Mouse (Mus musculus): ENCODE data around the gene Zfp422. TPM values are rescaled to one million over a fixed set of nuclear protein-coding genes. Genes with fewer than 3 reads are reported as not detected.
"Not testable (repeated sequence)": the region's sequence is repeated elsewhere in the genome, so short reads cannot be mapped to it uniquely, and the experiment has no call there.

Gene Zfp422
- polyA plus RNA-seq, 1 experiment: 32.4 TPM

DNA sequence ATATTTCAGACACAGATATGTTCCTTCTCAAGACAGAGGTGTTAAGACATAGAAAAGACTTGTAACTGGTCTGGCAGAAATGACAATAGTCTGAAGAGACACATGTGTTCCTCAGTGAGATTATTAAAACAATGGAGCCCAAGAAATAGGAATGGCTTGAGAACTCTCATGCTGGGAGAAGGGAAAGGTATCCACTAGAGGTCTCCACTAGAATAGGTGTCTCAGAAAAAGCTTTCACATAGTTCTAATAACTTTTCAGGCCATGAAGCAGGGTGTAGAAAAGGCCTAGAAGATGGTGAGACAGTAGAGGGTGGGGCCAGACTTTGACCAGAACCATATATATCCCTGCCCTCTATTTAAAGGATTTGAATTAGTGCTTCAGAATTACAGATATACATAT lies 10.7 kb downstream of the Zfp422 start:
- no peak for DNase-seq
- no peak overlapping the region for H3K27ac ChIP-seq (ENCODE audit: insufficient read depth, low read length)
- no peak for TF ChIP-seq POLR2A (IDR thresholded peaks at IDR 0.05; ENCODE audit: borderline replicate concordance, insufficient read depth, low read length)
- no peak for TF ChIP-seq CTCF (IDR thresholded peaks at IDR 0.05; ENCODE audit: borderline replicate concordance, insufficient read depth, low read depth, low read length)
- no peaks in the 10 kb centered on the region for H3K27me3 ChIP-seq (ENCODE audit: control insufficient read depth, insufficient read depth, low read length)
- H3K4me3 ChIP-seq (replicated peaks; ENCODE audit: insufficient read depth, low read depth, low read length): no peak overlapping the region
- no peaks in the 10 kb centered on the region for H3K4me1 ChIP-seq (ENCODE audit: control insufficient read depth, insufficient read depth, low read length)

DNA sequence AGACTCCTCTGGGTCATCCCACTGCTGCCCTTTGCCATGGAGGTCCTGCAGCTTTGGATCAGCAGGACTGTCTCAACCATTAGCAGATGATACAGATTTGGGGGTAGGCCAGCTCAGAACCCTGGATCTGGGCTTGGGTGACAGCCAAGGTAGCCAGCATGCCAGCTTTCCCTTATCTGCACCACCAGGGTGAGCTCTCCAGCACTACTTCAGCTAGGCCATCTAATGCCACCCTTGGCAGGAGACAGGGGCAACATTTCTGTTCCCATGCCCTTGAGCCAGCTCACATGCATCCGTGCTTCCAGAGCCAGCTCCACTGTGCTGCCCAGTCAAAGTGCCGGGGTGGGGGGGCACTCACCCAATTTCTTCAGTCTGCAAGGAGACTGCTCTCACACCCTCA lies 13.1 kb downstream of the Zfp422 start:
- Histone ChIP-seq H3K27me3 (ENCODE audit: control insufficient read depth, insufficient read depth, low read length) (no peaks in the 10 kb centered on the region), H3K4me3 (replicated peaks; ENCODE audit: insufficient read depth, low read depth, low read length) (no peak overlapping the region), H3K27ac (ENCODE audit: insufficient read depth, low read length) (no peak overlapping the region), H3K4me1 (ENCODE audit: control insufficient read depth, insufficient read depth, low read length) (no peaks in the 10 kb centered on the region)
- WGBS: 29% methylated on average over 2 of the region's 2 CpGs
- no peak for DNase-seq
- TF ChIP-seq POLR2A (IDR thresholded peaks at IDR 0.05; ENCODE audit: borderline replicate concordance, insufficient read depth, low read length) (no peak), CTCF (IDR thresholded peaks at IDR 0.05; ENCODE audit: borderline replicate concordance, insufficient read depth, low read depth, low read length) (no peak)

- TF ChIP-seq CTCF (IDR thresholded peaks at IDR 0.05; ENCODE audit: borderline replicate concordance, insufficient read depth, low read depth, low read length) (peak; percentile 13; the same call in 1 of the 2 replicates), POLR2A (IDR thresholded peaks at IDR 0.05; ENCODE audit: borderline replicate concordance, insufficient read depth, low read length) (no peak)
- Histone ChIP-seq H3K27ac (ENCODE audit: insufficient read depth, low read length) (no peak overlapping the region), H3K4me3 (replicated peaks; ENCODE audit: insufficient read depth, low read depth, low read length) (no peak overlapping the region), H3K27me3 (ENCODE audit: control insufficient read depth, insufficient read depth, low read length) (no peaks in the 10 kb centered on the region), H3K4me1 (ENCODE audit: control insufficient read depth, insufficient read depth, low read length) (no peaks in the 10 kb centered on the region)
- 46% methylated on average over 4 of the region's 4 CpGs for WGBS
- DNase-seq: no peak
These were observed 21.6 kb downstream of the Zfp422 start for GRCm38 (mm10) chr6:116607230-116607629.

DNA sequence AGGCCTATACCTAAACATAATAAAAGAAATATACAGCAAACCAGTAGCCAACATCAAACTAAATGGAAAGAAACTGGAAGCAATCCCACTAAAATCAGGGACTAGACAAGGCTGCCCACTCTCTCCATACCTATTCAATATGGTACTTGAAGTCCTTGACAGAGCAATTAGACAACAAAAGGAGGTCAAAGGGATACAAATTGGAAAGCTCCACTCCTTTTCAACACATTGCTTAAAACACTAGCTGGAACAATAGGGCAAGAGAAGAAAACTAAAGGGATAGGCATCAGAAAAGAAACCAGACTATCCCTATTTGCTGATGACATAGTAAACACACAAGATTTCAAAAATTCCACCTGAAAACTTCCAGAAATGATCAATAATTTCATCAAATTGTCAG lies 27.8 kb downstream of the Zfp422 start:
- H3K27me3 ChIP-seq (ENCODE audit: control insufficient read depth, insufficient read depth, low read length); H3K27ac ChIP-seq (ENCODE audit: insufficient read depth, low read length); DNase-seq; H3K4me3 ChIP-seq (replicated peaks; ENCODE audit: insufficient read depth, low read depth, low read length); H3K4me1 ChIP-seq (ENCODE audit: control insufficient read depth, insufficient read depth, low read length): not testable (repeated sequence)

DNA sequence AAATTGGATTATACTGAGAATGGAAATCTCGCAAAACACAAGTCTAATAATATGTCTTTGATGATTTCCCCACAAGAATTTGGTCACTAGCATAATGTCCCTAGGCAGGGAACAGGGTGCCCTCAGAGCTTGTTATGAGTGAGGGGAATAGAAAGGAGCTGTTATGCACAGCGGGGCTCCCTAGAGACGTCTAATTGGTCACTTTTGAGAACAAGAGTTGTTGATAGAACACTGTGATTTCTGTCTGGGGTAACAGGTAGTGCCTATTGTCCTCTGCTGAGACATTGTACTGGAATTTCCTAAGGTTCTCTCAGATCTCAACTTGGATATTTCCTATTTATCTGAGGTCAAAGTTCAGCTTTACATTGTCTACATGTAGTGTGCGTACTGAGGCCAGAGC lies 44.7 kb downstream of the Zfp422 start, which contains the start of gene Olfr215:
Gene Olfr215 (minus strand): TSS at position 101 of the 400 bp plus-strand sequence.
- WGBS: 46% methylated on average over 4 of the region's 4 CpGs
- TF ChIP-seq POLR2A (IDR thresholded peaks at IDR 0.05; ENCODE audit: borderline replicate concordance, insufficient read depth, low read length) (no peak), CTCF (IDR thresholded peaks at IDR 0.05; ENCODE audit: borderline replicate concordance, insufficient read depth, low read depth, low read length) (no peak)
- H3K4me1 ChIP-seq (ENCODE audit: control insufficient read depth, insufficient read depth, low read length): no peaks in the 10 kb centered on the region

More for the DNA sequence above, 44.7 kb downstream of the Zfp422 start, which contains the start of gene Olfr215:
- DNase-seq: no peak
- no peak within 1 kb of the TSS for H3K27ac ChIP-seq (ENCODE audit: insufficient read depth, low read length)
- no peak within 1 kb of the TSS for H3K4me3 ChIP-seq (replicated peaks; ENCODE audit: insufficient read depth, low read depth, low read length)
- no peaks in the 10 kb centered on the region for H3K27me3 ChIP-seq (ENCODE audit: control insufficient read depth, insufficient read depth, low read length)

Other genes starting within 250 kb of the Zfp422 start
- 0.74 and 0.84 TPM in 2 replicates for gene Alox5, start 167.8 kb downstream of the Zfp422 start, polyA plus RNA-seq (2012; rRNA removed)
- gene Olfr211, start 139.9 kb downstream of the Zfp422 start, polyA plus RNA-seq (2012; rRNA removed): not detected in 2 replicates
- gene Olfr212, start 122.5 kb downstream of the Zfp422 start, polyA plus RNA-seq (2012; rRNA removed): 0.03 TPM in 1 of 2 replicates, not detected in the other
- gene Olfr213, start 90.5 kb downstream of the Zfp422 start, polyA plus RNA-seq (2012; rRNA removed): not detected in 2 replicates
- 0.11 and 0.21 TPM in 2 replicates for gene Gm5580, start 77.9 kb downstream of the Zfp422 start, polyA plus RNA-seq (2012; rRNA removed)
- gene Olfr214, start 74.8 kb downstream of the Zfp422 start, polyA plus RNA-seq (2012; rRNA removed): not detected in 2 replicates
- gene Olfr215, start 44.8 kb downstream of the Zfp422 start, polyA plus RNA-seq (2012; rRNA removed): not detected in 2 replicates
- 0.84 and 1.00 TPM in 2 replicates for gene Depp1, start 21.6 kb upstream of the Zfp422 start, polyA plus RNA-seq (2012; rRNA removed)
- 10.3 and 12.9 TPM in 2 replicates for gene Rassf4, start 45.0 kb upstream of the Zfp422 start, polyA plus RNA-seq (2012; rRNA removed)
- gene Tmem72, start 87.9 kb upstream of the Zfp422 start, polyA plus RNA-seq (2012; rRNA removed): 0.77 and 1.5 TPM in 2 replicates